Mouse (Mus musculus): ENCODE data around the gene Slc30a3. TPM values are rescaled to one million over a fixed set of nuclear protein-coding genes. Genes with fewer than 3 reads are reported as not detected.

Gene Slc30a3
- polyA plus RNA-seq, 1 experiment from 2014 or later: 21.5 TPM

DNA sequence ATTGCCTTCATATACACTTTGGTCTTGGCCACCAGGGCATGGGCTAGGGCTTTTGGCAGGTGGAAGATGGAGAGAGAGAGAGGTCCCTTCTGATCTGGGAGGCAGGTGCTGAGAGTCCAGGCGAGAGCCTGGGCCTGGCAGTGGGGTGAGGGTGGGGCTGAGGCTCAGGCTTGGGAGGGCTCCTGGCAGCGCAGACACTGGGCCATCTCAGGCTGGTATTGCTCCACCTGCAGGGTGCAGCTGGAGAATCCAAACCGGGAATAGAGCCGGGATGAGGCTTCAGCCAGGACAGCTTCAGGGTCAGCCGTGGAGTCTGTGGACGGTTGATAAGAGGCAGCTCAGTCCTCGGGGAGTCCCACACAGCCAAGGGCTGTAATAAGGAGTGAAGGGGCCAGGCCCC is 21.4 kb downstream of the Slc30a3 start:
- Histone ChIP-seq H3K9ac (no peak overlapping the region), H3K36me3 (replicated peaks) (no peaks in the 10 kb centered on the region), H3K4me3 (no peak overlapping the region), H3K4me1 (peaks cover 16% of the 10 kb centered on the region), H3K4me2 (no peak overlapping the region), H3K27ac (no peak overlapping the region), H3K9me3 (no peaks in the 10 kb centered on the region), H3K27me3 (replicated peaks) (peaks cover 18% of the 10 kb centered on the region)
- WGBS: 22% methylated on average over 7 of the region's 7 CpGs
- no peak for ATAC-seq (replicated peaks)

DNA sequence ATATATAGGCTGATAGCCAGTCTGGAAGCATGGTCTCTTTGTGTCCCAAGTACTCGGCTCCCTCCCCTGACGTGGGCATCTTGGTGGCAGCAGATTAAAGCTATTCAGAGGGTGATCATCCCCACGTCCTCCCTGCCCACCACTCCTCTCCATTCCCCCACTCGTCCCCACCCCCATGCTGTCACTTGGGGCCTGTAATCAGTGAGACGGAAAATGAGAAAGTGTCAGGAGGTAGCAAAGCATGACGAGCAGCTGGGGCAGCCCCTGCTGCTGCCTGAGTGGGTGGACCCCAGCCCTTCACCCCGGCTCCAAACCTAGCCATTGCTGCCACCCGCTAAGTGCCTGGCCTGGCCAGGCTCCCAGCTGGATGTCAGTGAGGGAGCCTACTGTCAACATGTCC is 24.1 kb downstream of the Slc30a3 start:
- no peak overlapping the region for H3K4me3 ChIP-seq
- peaks cover 16% of the 10 kb centered on the region for H3K4me1 ChIP-seq
- H3K9ac ChIP-seq: no peak overlapping the region
- H3K27ac ChIP-seq: no peak overlapping the region
- WGBS: under 1% methylated on average over 8 of the region's 8 CpGs
- no peak overlapping the region for H3K4me2 ChIP-seq
- no peaks in the 10 kb centered on the region for H3K27me3 ChIP-seq (replicated peaks)
- H3K9me3 ChIP-seq: no peaks in the 10 kb centered on the region
- no peaks in the 10 kb centered on the region for H3K36me3 ChIP-seq (replicated peaks)
- peak; percentile 51; the same call in 1 of the 2 replicates for ATAC-seq (replicated peaks)

DNA sequence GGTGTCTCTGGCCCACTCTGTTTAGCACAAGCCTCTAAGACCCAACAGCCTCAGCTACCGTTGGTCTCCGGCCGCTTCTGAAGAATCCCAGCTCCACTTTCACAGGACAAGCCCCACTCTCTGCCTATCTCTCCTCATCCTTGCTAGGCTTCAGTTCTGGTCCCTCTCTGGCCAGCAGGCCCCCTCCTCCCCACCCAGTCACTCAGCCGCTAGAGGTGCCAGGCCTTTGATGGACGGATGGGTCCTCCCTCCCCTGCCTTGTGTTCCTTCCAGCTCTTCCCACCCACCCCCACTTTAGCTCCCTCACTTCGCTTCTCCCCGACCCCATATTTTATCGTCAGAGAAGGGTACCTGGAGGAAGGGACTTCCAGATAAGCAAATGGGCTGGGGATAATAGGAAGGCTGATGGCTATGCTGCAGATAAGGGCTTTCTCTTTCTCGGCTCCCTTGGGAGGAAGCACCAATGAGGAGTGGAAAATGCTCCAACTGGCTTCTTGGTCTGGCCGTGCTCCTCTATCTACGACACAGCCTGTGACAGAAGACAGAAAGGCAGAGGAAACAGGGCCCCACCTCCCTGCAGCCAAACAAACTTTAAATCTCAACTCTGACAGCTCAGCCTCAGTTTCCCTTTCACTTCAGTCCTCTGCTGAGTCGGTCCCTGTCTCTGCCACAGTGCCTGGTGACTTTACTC is 25.0 kb downstream of the Slc30a3 start:
- Histone ChIP-seq H3K9me3 (no peaks in the 10 kb centered on the region), H3K4me2 (no peak overlapping the region), H3K36me3 (replicated peaks) (peaks cover 2% of the 10 kb centered on the region; the same call in 1 of the 2 replicates), H3K4me1 (peaks cover 16% of the 10 kb centered on the region), H3K27ac (0 out of 2 replicates have a peak overlapping the region, but pooled peaks have one; percentile 53), H3K9ac (no peak overlapping the region), H3K4me3 (no peak overlapping the region), H3K27me3 (replicated peaks) (no peaks in the 10 kb centered on the region)
- 28% methylated on average over 12 of the region's 12 CpGs for WGBS
- ATAC-seq (replicated peaks): 0 out of 2 replicates have a peak, but pooled peaks have one; percentile 37

GRCm38 (mm10) chr5:31082355-31082754 is 25.7 kb downstream of the Slc30a3 start:
- Histone ChIP-seq H3K27ac (0 out of 2 replicates have a peak overlapping the region, but pooled peaks have one; percentile 53), H3K4me2 (no peak overlapping the region), H3K27me3 (replicated peaks) (no peaks in the 10 kb centered on the region), H3K9ac (no peak overlapping the region), H3K9me3 (no peaks in the 10 kb centered on the region), H3K4me1 (peaks cover 16% of the 10 kb centered on the region), H3K4me3 (no peak overlapping the region), H3K36me3 (replicated peaks) (peaks cover 6% of the 10 kb centered on the region; the same call in 1 of the 2 replicates)
- WGBS: 15% methylated on average over 5 of the region's 5 CpGs
- no peak for ATAC-seq (replicated peaks)

DNA sequence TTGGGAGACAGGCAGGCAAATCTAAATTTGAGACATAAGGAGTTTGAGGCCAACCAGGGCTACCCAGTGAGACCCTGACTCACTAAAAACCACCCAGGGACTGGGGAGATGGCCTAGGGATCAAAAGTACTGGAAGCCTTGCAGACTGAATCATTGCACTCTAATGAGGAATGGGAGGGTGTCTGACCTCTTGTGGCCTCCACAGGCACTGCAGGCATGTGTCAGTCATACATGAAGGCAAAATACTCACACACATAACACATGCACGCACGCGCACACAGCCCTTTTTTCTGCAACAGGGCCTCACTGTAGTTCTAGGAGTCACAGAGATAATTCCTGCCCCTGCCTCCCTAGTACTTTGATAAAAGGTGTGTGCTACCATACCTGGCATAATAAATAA is 26.7 kb downstream of the Slc30a3 start:
- Histone ChIP-seq H3K36me3 (replicated peaks) (peaks cover 7% of the 10 kb centered on the region; the same call in 1 of the 2 replicates), H3K9ac (no peak overlapping the region), H3K4me1 (peaks cover 12% of the 10 kb centered on the region), H3K4me2 (no peak overlapping the region), H3K27me3 (replicated peaks) (no peaks in the 10 kb centered on the region), H3K4me3 (no peak overlapping the region), H3K27ac (no peak overlapping the region), H3K9me3 (no peaks in the 10 kb centered on the region)
- no peak for ATAC-seq (replicated peaks)
- 77% methylated on average over 3 of the region's 3 CpGs for WGBS

DNA sequence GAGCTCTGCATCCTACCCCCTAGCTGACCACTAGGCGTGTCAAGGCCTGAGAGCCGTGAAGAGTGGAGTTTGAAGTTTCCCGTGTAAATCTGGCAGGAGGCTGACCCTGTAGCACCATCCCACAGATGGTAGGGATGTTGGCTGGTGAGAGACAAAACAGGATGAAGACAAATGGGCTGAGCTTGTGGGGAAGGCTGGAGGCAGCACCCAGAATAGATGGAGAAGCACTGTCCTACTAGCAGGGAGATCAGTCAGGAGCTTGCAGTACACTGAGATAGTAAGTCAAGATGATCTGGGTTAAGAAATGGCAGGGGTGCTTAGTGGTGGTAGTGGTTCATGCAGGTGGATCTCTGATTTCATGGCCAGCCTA is 27.3 kb downstream of the Slc30a3 start:
- Histone ChIP-seq H3K36me3 (replicated peaks) (peaks cover 11% of the 10 kb centered on the region; the same call in 1 of the 2 replicates), H3K9ac (no peak overlapping the region), H3K4me3 (no peak overlapping the region), H3K4me1 (peaks cover 12% of the 10 kb centered on the region), H3K4me2 (no peak overlapping the region), H3K27ac (no peak overlapping the region), H3K9me3 (no peaks in the 10 kb centered on the region), H3K27me3 (replicated peaks) (no peaks in the 10 kb centered on the region)
- 65% methylated on average over 3 of the region's 3 CpGs for WGBS
- ATAC-seq (replicated peaks): no peak

GRCm38 (mm10) chr5:31080059-31080794 is 27.8 kb downstream of the Slc30a3 start:
- no peak overlapping the region for H3K4me3 ChIP-seq

GRCm38 (mm10) chr5:31076346-31076745 is 31.7 kb downstream of the Slc30a3 start:
- H3K27ac ChIP-seq: no peak overlapping the region
- no peak for ATAC-seq (replicated peaks)
- H3K36me3 ChIP-seq (replicated peaks): peaks cover 32% of the 10 kb centered on the region
- no peak overlapping the region for H3K4me2 ChIP-seq
- no peaks in the 10 kb centered on the region for H3K27me3 ChIP-seq (replicated peaks)
- no peak overlapping the region for H3K9ac ChIP-seq
- H3K4me1 ChIP-seq: no peaks in the 10 kb centered on the region
- 92% methylated on average over 13 of the region's 13 CpGs for WGBS
- H3K9me3 ChIP-seq: no peaks in the 10 kb centered on the region
- H3K4me3 ChIP-seq: no peak overlapping the region

More at GRCm38 (mm10) chr5:31080059-31080794, 27.8 kb downstream of the Slc30a3 start:
- H3K9me3 ChIP-seq: no peaks in the 10 kb centered on the region
- no peak overlapping the region for H3K27ac ChIP-seq
- no peak overlapping the region for H3K9ac ChIP-seq
- no peak for ATAC-seq (replicated peaks)
- peaks cover 11% of the 10 kb centered on the region; the same call in 1 of the 2 replicates for H3K36me3 ChIP-seq (replicated peaks)
- no peak overlapping the region for H3K4me2 ChIP-seq
- H3K4me1 ChIP-seq: peaks cover 12% of the 10 kb centered on the region
- no peaks in the 10 kb centered on the region for H3K27me3 ChIP-seq (replicated peaks)
- 85% methylated on average over 13 of the region's 13 CpGs for WGBS

- Histone ChIP-seq H3K27me3 (replicated peaks) (no peaks in the 10 kb centered on the region), H3K4me1 (no peaks in the 10 kb centered on the region), H3K4me3 (no peak overlapping the region), H3K9ac (no peak overlapping the region), H3K9me3 (no peaks in the 10 kb centered on the region), H3K27ac (no peak overlapping the region), H3K36me3 (replicated peaks) (peaks cover 44% of the 10 kb centered on the region), H3K4me2 (no peak overlapping the region)
- no peak for ATAC-seq (replicated peaks)
- 92% methylated on average over 12 of the region's 12 CpGs for WGBS
These were observed 34.9 kb downstream of the Slc30a3 start for GRCm38 (mm10) chr5:31073176-31073575.

GRCm38 (mm10) chr5:31071821-31072220 is 36.2 kb downstream of the Slc30a3 start:
- WGBS: 95% methylated on average over 11 of the region's 11 CpGs
- Histone ChIP-seq H3K4me2 (no peak overlapping the region), H3K9me3 (no peaks in the 10 kb centered on the region), H3K4me3 (no peak overlapping the region), H3K9ac (no peak overlapping the region), H3K4me1 (no peaks in the 10 kb centered on the region), H3K27ac (no peak overlapping the region), H3K36me3 (replicated peaks) (peaks cover 52% of the 10 kb centered on the region), H3K27me3 (replicated peaks) (no peaks in the 10 kb centered on the region)
- no peak for ATAC-seq (replicated peaks)

DNA sequence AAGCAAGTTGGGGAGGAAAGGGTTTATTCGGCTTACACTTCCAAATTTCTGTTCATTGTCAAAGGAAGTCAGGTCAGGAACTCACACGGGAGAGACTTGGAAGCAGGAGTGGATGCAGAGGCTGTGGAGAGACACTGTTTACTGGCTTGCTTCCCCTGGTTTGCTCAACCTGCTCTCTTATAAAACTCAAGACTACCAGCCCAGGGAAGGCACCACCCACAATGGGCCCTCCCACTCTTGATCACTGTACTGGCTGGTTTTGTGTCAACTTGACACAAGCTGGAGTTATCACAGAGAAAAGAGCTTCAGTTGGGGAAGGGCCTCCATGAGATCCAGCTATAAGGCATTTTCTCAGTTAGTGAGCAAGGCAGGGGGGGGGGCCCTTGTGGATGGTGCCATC is 37.0 kb downstream of the Slc30a3 start:
- Histone ChIP-seq H3K4me1 (no peaks in the 10 kb centered on the region), H3K9ac (no peak overlapping the region), H3K4me3 (no peak overlapping the region), H3K27ac (no peak overlapping the region), H3K9me3 (no peaks in the 10 kb centered on the region), H3K27me3 (replicated peaks) (no peaks in the 10 kb centered on the region), H3K36me3 (replicated peaks) (peaks cover 53% of the 10 kb centered on the region), H3K4me2 (no peak overlapping the region)
- WGBS: 91% methylated on average over 2 of the region's 2 CpGs
- ATAC-seq (replicated peaks): no peak

GRCm38 (mm10) chr5:31069810-31070209 is 38.2 kb downstream of the Slc30a3 start:
- no peak for ATAC-seq (replicated peaks)
- no peaks in the 10 kb centered on the region for H3K4me1 ChIP-seq
- H3K4me3 ChIP-seq: no peak overlapping the region
- no peak overlapping the region for H3K9ac ChIP-seq
- H3K27ac ChIP-seq: no peak overlapping the region
- H3K36me3 ChIP-seq (replicated peaks): peaks cover 48% of the 10 kb centered on the region
- H3K9me3 ChIP-seq: no peaks in the 10 kb centered on the region
- WGBS: 98% methylated on average over 3 of the region's 3 CpGs
- H3K4me2 ChIP-seq: no peak overlapping the region
- H3K27me3 ChIP-seq (replicated peaks): no peaks in the 10 kb centered on the region
